Mouse (Mus musculus) embryonic fibroblast, embryonic 13.5 days (primary cell): Measurements from ENCODE around the gene Abcc8.

Experiments
- CTCF ChIP-seq: IDR thresholded peaks from 2 replicates; pipeline ENCODE4 v1.5.1; 2011; ENCODE audit warnings: mild to moderate bottlenecking, control low read depth, low read length, moderate library complexity, borderline replicate concordance; ENCODE audit not compliant: insufficient read depth
- POLR2A ChIP-seq: IDR thresholded peaks from 2 replicates; pipeline ENCODE4 v1.6.1; 2011; ENCODE audit warnings: low read depth, mild to moderate bottlenecking, control low read depth, low read length, moderate library complexity

DNA sequence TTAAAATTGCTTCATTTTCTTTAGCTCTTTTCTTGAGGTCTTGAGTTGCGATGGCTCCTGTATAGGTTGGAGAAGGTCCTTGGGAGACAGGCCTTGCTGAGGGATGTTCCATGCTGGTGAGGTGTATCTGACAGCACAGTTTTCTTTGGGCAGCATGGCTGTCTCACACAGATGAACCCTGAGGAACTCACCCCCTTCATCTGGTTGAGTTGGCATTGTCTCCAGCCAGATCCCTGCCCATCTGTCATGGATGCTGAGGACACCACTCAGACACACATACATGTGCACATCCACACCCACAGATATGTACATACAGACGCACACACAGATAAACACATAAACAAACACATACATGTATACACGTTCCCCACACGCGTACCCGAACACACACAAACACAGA is 116.5 kb downstream of the Abcc8 start:
- TF ChIP-seq POLR2A, result no peak
- no peak for TF ChIP-seq CTCF
